Mouse (Mus musculus) cerebellum, adult 2 months (tissue): ENCODE measurements around the gene Mrps16.

ENCODE experiments used
- CTCF ChIP-seq: fragments of 200-500 bp; IDR thresholded peaks from 2 replicates; pipeline ENCODE4 v1.5.1; 2011; ENCODE audit warnings: low read depth, mild to moderate bottlenecking, control low read depth, low read length, moderate library complexity, borderline replicate concordance; ENCODE audit not compliant: insufficient read depth
- POLR2A ChIP-seq: fragments of 200-500 bp; IDR thresholded peaks from 2 replicates; pipeline ENCODE4 v1.6.1; 2011; ENCODE audit warnings: low read length, control low read depth, borderline replicate concordance; ENCODE audit not compliant: insufficient read depth

DNA sequence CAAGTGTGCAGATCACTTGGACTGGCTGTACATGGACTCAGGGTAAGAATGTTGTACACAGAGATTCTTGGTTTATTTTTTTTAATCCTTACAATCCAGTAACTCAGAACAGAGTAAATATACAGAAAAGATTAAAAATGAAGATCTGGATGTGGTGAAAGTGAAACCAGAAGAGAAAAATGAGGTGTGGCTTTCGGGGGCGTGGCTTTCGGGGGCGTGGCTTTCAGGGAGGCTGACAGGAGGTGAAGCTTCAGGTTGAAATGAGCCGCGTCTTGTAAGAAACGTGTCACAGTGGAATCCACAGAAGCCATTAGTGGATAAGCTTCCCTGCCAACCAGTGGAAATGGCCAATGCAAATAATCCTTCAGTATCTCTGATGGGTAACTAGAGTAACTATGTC, 52.6 kb downstream of the Mrps16 start:
- no peak for TF ChIP-seq POLR2A
- no peak for TF ChIP-seq CTCF
